Mouse (Mus musculus) heart, embryonic 14.5 days (tissue): Measurements from ENCODE around the gene Nppc. TPM values are rescaled to one million over a fixed set of nuclear protein-coding genes. Genes with fewer than 3 reads are reported as not detected.

Experiments used
- ATAC-seq: fragments of 200-750 bp; cut with Nextera tagmentation; 2 replicates; pipeline ENCODE4 v1.8.0; 2017; ENCODE audit warnings: low read depth, moderate TSS enrichment; ENCODE audit not compliant: insufficient number of reproducible peaks, insufficient read depth, low FRiP score
- H3K27ac ChIP-seq, 2 experiments: fragments of 200-500 bp in 1 of 2; fragments of 300-500 bp in 1 of 2; sonication (generic) in 1 of 2; replicated peaks in 1 of 2; 2 replicates each; pipeline ENCODE4 v1.5.1; 2012 to 2014; ENCODE audit warnings: low read depth in 2 of 2, low read length in 2 of 2, control low read depth in 1 of 2, mild to moderate bottlenecking in 1 of 2, mixed read lengths in 1 of 2; ENCODE audit not compliant: control insufficient read depth in 1 of 2, insufficient read depth in 1 of 2
- H3K27me3 ChIP-seq: fragments of 300-500 bp; sonication (generic); 2 replicates; pipeline ENCODE4 v1.6.1; 2014; ENCODE audit warnings: mild to moderate bottlenecking, low read length, control low read depth; ENCODE audit not compliant: control insufficient read depth, insufficient read depth
- H3K36me3 ChIP-seq: fragments of 300-500 bp; sonication (generic); 2 replicates; pipeline ENCODE4 v1.6.1; 2014; ENCODE audit warnings: mild to moderate bottlenecking, control low read depth, low read length, mixed read lengths; ENCODE audit not compliant: control insufficient read depth, insufficient read depth
- H3K4me1 ChIP-seq, 2 experiments: fragments of 200-500 bp in 1 of 2; fragments of 300-500 bp in 1 of 2; sonication (generic) in 1 of 2; 2 replicates each; pipeline ENCODE4 v1.6.1; 2012 to 2014; ENCODE audit warnings: low read length in 2 of 2, control low read depth in 1 of 2, mixed read lengths in 1 of 2; ENCODE audit not compliant: control insufficient read depth in 2 of 2, insufficient read depth in 2 of 2
- H3K4me2 ChIP-seq: fragments of 300-500 bp; sonication (generic); 2 replicates; pipeline ENCODE4 v1.6.1; 2014; ENCODE audit warnings: mild to moderate bottlenecking, low read length
- H3K4me3 ChIP-seq, 2 experiments: fragments of 200-500 bp in 1 of 2; fragments of 300-500 bp in 1 of 2; sonication (generic) in 1 of 2; 2 replicates each; pipeline ENCODE4 v1.5.1; 2012 to 2014; ENCODE audit warnings: low read length in 2 of 2, mild to moderate bottlenecking in 2 of 2, control low read depth in 1 of 2, low read depth in 1 of 2, moderate library complexity in 1 of 2; ENCODE audit not compliant: control insufficient read depth in 1 of 2, insufficient read depth in 1 of 2
- H3K9ac ChIP-seq: fragments of 300-500 bp; sonication (generic); 2 replicates; pipeline ENCODE4 v1.6.1; 2014; ENCODE audit warnings: mild to moderate bottlenecking, low read length
- H3K9me3 ChIP-seq: fragments of 300-500 bp; sonication (generic); 2 replicates; pipeline ENCODE4 v1.6.1; 2016; ENCODE audit warnings: low read length, control low read depth; ENCODE audit not compliant: control insufficient read depth
- WGBS: fragments of 180-500 bp; shearing (Covaris S2); extraction: QIAGEN DNeasy Blood & Tissue Kit; methylation state at CpG from one replicate; pipeline ENCODE4 v1.1.7; 2014; 5-methylcytosine and 5-hydroxymethylcytosine counted together
- polyA plus RNA-seq: library from polyadenylated mRNA; unstranded; fragments of >200 nt; fragmentation: Nextera tagmentation; extraction: Ambion mirVana; gene quantifications from 2 replicates; pipeline ENCODE4 v1.2.1, GENCODE M21; 2014

The Nppc gene
- 0.32 and 0.39 TPM in 2 replicates for polyA plus RNA-seq

- peak within 1 kb of the TSS; percentile 36 to 49 for H3K4me3 ChIP-seq
- 4% methylated on average over 59 of the region's 59 CpGs for WGBS
- H3K9me3 ChIP-seq, result no peaks in the 10 kb centered on the region
- peaks cover 56% of the 10 kb centered on the region for H3K27me3 ChIP-seq
- H3K36me3 ChIP-seq, result no peaks in the 10 kb centered on the region
- no peak within 1 kb of the TSS for H3K27ac ChIP-seq
- peaks cover 4 to 7% of the 10 kb centered on the region in 2 experiments; a peak in 3 of 4 replicates for H3K4me1 ChIP-seq
- H3K9ac ChIP-seq, result peak within 1 kb of the TSS; percentile 58
- peak; percentile 74 for ATAC-seq
- peak within 1 kb of the TSS; percentile 99 for H3K4me2 ChIP-seq
These were observed at the start of gene Nppc for GRCm38 (mm10) chr1:86670279-86671038. Gene Nppc, minus strand, starts transcription at chr1:86670571.

GRCm38 (mm10) chr1:86719391-86719790 lies 49.0 kb upstream of the Nppc start:
- Histone ChIP-seq H3K27me3 (no peaks in the 10 kb centered on the region), H3K9me3 (no peaks in the 10 kb centered on the region), H3K36me3 (no peaks in the 10 kb centered on the region), H3K4me2 (no peak overlapping the region), H3K9ac (no peak overlapping the region), H3K4me1 (peaks cover 4 to 10% of the 10 kb centered on the region in 2 experiments; a peak in 2 of 4 replicates), H3K4me3 (no peak overlapping the region), H3K27ac (peak overlapping the region; percentile 4 to 27; a peak in 1 of 4 replicates)
- 64% methylated on average over 4 of the region's 4 CpGs for WGBS
- ATAC-seq, result no peak

GRCm38 (mm10) chr1:86718190-86718589 lies 47.8 kb upstream of the Nppc start:
- Histone ChIP-seq H3K9ac (no peak overlapping the region), H3K4me1 (peaks cover 4 to 10% of the 10 kb centered on the region in 2 experiments; a peak in 2 of 4 replicates), H3K4me2 (no peak overlapping the region), H3K9me3 (no peaks in the 10 kb centered on the region), H3K27me3 (no peaks in the 10 kb centered on the region), H3K4me3 (no peak overlapping the region), H3K27ac (no peak overlapping the region), H3K36me3 (no peaks in the 10 kb centered on the region)
- no peak for ATAC-seq
- 86% methylated on average over 1 of the region's 1 CpGs for WGBS

- no peak overlapping the region for H3K9ac ChIP-seq
- ATAC-seq, result no peak
- no peaks in the 10 kb centered on the region for H3K27me3 ChIP-seq
- H3K4me3 ChIP-seq, result no peak overlapping the region
- H3K9me3 ChIP-seq, result no peaks in the 10 kb centered on the region
- H3K4me1 ChIP-seq, result 0 out of 4 replicates have a peak, but pooled peaks cover 0 to 7% of the 10 kb centered on the region in 2 experiments
- no peak overlapping the region for H3K4me2 ChIP-seq
- WGBS, result 89% methylated on average over 4 of the region's 4 CpGs
- H3K27ac ChIP-seq, result no peak overlapping the region
- no peaks in the 10 kb centered on the region for H3K36me3 ChIP-seq
These were observed 42.7 kb upstream of the Nppc start for GRCm38 (mm10) chr1:86713054-86713453.

GRCm38 (mm10) chr1:86712045-86712444 lies 41.7 kb upstream of the Nppc start:
- Histone ChIP-seq H3K27me3 (no peaks in the 10 kb centered on the region), H3K36me3 (no peaks in the 10 kb centered on the region), H3K9ac (no peak overlapping the region), H3K4me2 (no peak overlapping the region), H3K9me3 (no peaks in the 10 kb centered on the region), H3K27ac (no peak overlapping the region), H3K4me1 (no peaks in the 10 kb centered on the region), H3K4me3 (no peak overlapping the region)
- WGBS, result 84% methylated on average over 2 of the region's 2 CpGs
- no peak for ATAC-seq

GRCm38 (mm10) chr1:86709546-86709945 lies 39.2 kb upstream of the Nppc start:
- no peak overlapping the region for H3K4me2 ChIP-seq
- ATAC-seq, result no peak
- H3K27me3 ChIP-seq, result no peaks in the 10 kb centered on the region
- H3K4me1 ChIP-seq, result no peaks in the 10 kb centered on the region
- no peaks in the 10 kb centered on the region for H3K36me3 ChIP-seq
- H3K9me3 ChIP-seq, result no peaks in the 10 kb centered on the region
- 81% methylated on average over 4 of the region's 4 CpGs for WGBS
- H3K4me3 ChIP-seq, result no peak overlapping the region
- H3K27ac ChIP-seq, result no peak overlapping the region
- no peak overlapping the region for H3K9ac ChIP-seq

GRCm38 (mm10) chr1:86705461-86705860 lies 35.1 kb upstream of the Nppc start:
- no peaks in the 10 kb centered on the region for H3K27me3 ChIP-seq
- H3K9ac ChIP-seq, result no peak overlapping the region
- H3K27ac ChIP-seq, result no peak overlapping the region
- no peaks in the 10 kb centered on the region for H3K9me3 ChIP-seq
- H3K36me3 ChIP-seq, result no peaks in the 10 kb centered on the region
- H3K4me2 ChIP-seq, result no peak overlapping the region
- H3K4me3 ChIP-seq, result no peak overlapping the region
- WGBS, result 71% methylated on average over 3 of the region's 3 CpGs
- peaks cover 3 to 4% of the 10 kb centered on the region in 2 experiments; a peak in 3 of 4 replicates for H3K4me1 ChIP-seq
- ATAC-seq, result no peak
